Mouse (Mus musculus) stomach, embryonic 16.5 days (tissue): Measurements from ENCODE around the gene Exosc5. TPM values are rescaled to one million over a fixed set of nuclear protein-coding genes. Genes with fewer than 3 reads are reported as not detected.

ENCODE experiments used
- ATAC-seq: fragments of 200-750 bp; cut with Nextera tagmentation; 2 replicates; pipeline ENCODE4 v1.8.0; 2017; ENCODE audit warnings: moderate number of reproducible peaks, moderate TSS enrichment; ENCODE audit not compliant: insufficient read depth, low FRiP score
- H3K27ac ChIP-seq: fragments of 300-500 bp; sonication (generic); 2 replicates; pipeline ENCODE4 v1.5.1; 2014; ENCODE audit warnings: low read length
- H3K27me3 ChIP-seq: fragments of 300-500 bp; sonication (generic); 2 replicates; pipeline ENCODE4 v1.6.1; 2014; ENCODE audit warnings: low read length, control low read depth, mixed read lengths; ENCODE audit not compliant: control insufficient read depth, insufficient read depth
- H3K36me3 ChIP-seq: fragments of 300-500 bp; sonication (generic); 2 replicates; pipeline ENCODE4 v1.6.1; 2014; ENCODE audit warnings: low read length; ENCODE audit not compliant: control insufficient read depth, insufficient read depth
- H3K4me1 ChIP-seq: fragments of 300-500 bp; sonication (generic); 2 replicates; pipeline ENCODE4 v1.6.1; 2014; ENCODE audit warnings: low read length, control low read depth, mixed read lengths; ENCODE audit not compliant: control insufficient read depth, insufficient read depth
- H3K4me2 ChIP-seq: fragments of 300-500 bp; sonication (generic); 2 replicates; pipeline ENCODE4 v1.6.1; 2014; ENCODE audit warnings: low read depth, low read length, mixed read lengths
- H3K4me3 ChIP-seq: fragments of 300-500 bp; sonication (generic); replicated peaks from 2 replicates; pipeline ENCODE4 v1.5.1; 2014; ENCODE audit warnings: mild to moderate bottlenecking, low read length
- H3K9ac ChIP-seq: fragments of 300-500 bp; sonication (generic); 2 replicates; pipeline ENCODE4 v1.6.1; 2014; ENCODE audit warnings: low read length
- H3K9me3 ChIP-seq: fragments of 300-500 bp; sonication (generic); replicated peaks from 2 replicates; pipeline ENCODE4 v1.6.1; 2016; ENCODE audit warnings: low read length, control low read depth; ENCODE audit not compliant: control insufficient read depth
- WGBS: fragments of 180-500 bp; shearing (Covaris S2); extraction: QIAGEN DNeasy Blood & Tissue Kit; methylation state at CpG from one replicate; pipeline ENCODE4 v1.1.7; 2014; 5-methylcytosine and 5-hydroxymethylcytosine counted together
- polyA plus RNA-seq: library from polyadenylated mRNA; unstranded; fragments of >200 nt; fragmentation: Nextera tagmentation; extraction: Ambion mirVana; gene quantifications from 2 replicates; pipeline ENCODE4 v1.2.1, GENCODE M21; 2015

Gene Exosc5
- polyA plus RNA-seq, 1 experiment from 2014 or later = 73.0 TPM

GRCm38 (mm10) chr7:25706578-25707170 lies 47.7 kb downstream of the Exosc5 start:
- no peak overlapping the region for H3K4me3 ChIP-seq
- WGBS = 39% methylated on average over 7 of the region's 7 CpGs
- peak overlapping the region; percentile 53 for H3K27ac ChIP-seq
- H3K27me3 ChIP-seq = no peaks in the 10 kb centered on the region
- no peaks in the 10 kb centered on the region for H3K9me3 ChIP-seq
- H3K4me1 ChIP-seq = peaks cover 46% of the 10 kb centered on the region
- no peak for ATAC-seq
- no peaks in the 10 kb centered on the region for H3K36me3 ChIP-seq
- no peak overlapping the region; the same call in 1 of the 2 replicates for H3K4me2 ChIP-seq
- peak overlapping the region; percentile 33; the same call in 1 of the 2 replicates for H3K9ac ChIP-seq

DNA sequence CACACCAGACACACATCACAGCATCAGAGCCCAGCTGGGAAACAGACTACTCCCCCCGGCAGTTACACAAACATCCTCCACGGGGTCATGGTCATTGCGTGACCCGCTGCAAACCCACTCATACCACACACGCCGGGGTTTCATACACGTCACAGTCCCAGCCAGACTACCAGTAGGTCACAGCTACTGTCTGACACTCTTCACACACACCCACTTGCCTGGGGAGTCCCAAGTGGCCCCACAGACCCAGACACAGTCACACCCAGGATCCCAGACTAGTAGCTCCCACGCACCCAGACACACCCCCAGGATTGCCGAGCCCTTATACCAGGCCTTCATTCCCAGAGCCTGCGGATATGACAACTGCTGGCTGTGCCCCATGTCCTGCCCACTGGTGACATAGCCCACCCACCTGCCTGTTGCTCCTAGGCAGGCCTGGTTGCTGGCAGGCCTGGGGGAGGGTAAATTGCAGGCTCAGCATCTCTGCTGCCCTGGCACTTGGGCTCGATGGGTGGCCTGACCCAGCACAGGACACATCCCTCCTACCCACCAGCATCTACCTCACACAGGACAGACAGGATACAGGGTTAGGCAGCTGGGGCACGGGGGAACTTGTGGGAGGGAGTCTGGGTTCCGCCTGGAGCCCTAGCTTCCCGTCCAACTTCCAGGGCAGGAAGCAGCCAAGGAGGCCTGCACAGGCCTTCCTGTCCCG lies 48.8 kb downstream of the Exosc5 start:
- peaks cover 1% of the 10 kb centered on the region for H3K36me3 ChIP-seq
- peak overlapping the region; percentile 11; the same call in 1 of the 2 replicates for H3K4me2 ChIP-seq
- H3K4me3 ChIP-seq = no peak overlapping the region
- H3K4me1 ChIP-seq = peaks cover 55% of the 10 kb centered on the region
- peak; percentile 4; the same call in 1 of the 2 replicates for ATAC-seq
- H3K9ac ChIP-seq = peak overlapping the region; percentile 41
- no peaks in the 10 kb centered on the region for H3K27me3 ChIP-seq
- peak overlapping the region; percentile 53 for H3K27ac ChIP-seq
- H3K9me3 ChIP-seq = no peaks in the 10 kb centered on the region
- 37% methylated on average over 15 of the region's 15 CpGs for WGBS

DNA sequence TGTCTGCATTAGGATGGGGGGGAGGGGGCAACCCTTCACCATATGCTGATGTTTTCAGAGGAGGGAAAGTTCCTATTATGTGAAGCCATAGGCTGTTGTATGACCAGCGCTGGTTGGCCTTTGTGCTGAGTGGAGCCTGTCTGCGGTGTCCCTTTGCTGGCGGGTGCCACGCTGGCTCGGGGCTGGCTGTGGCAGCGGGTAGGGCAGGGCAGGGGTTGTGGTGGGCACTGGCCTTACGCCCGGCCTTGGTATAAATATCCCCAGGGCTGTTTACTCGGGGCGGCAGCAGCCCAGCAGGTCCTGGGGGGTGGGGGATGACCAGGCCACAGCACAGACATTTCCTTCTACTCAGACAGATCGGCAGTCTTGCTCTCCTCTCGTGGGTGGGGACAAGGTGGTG lies 51.0 kb downstream of the Exosc5 start:
- peaks cover 20% of the 10 kb centered on the region for H3K36me3 ChIP-seq
- no peak overlapping the region for H3K4me2 ChIP-seq
- H3K27me3 ChIP-seq = no peaks in the 10 kb centered on the region
- 16% methylated on average over 12 of the region's 12 CpGs for WGBS
- no peaks in the 10 kb centered on the region for H3K9me3 ChIP-seq
- no peak overlapping the region for H3K4me3 ChIP-seq
- H3K4me1 ChIP-seq = peaks cover 48% of the 10 kb centered on the region
- H3K27ac ChIP-seq = peak overlapping the region; percentile 5; the same call in 1 of the 2 replicates
- peak overlapping the region; percentile 11; the same call in 1 of the 2 replicates for H3K9ac ChIP-seq
- ATAC-seq = no peak

GRCm38 (mm10) chr7:25710519-25711130 lies 51.7 kb downstream of the Exosc5 start:
- peak overlapping the region; percentile 11; the same call in 1 of the 2 replicates for H3K9ac ChIP-seq
- H3K4me3 ChIP-seq = no peak overlapping the region
- H3K9me3 ChIP-seq = no peaks in the 10 kb centered on the region
- H3K27ac ChIP-seq = no peak overlapping the region
- H3K4me2 ChIP-seq = no peak overlapping the region
- peaks cover 43% of the 10 kb centered on the region for H3K4me1 ChIP-seq
- 13% methylated on average over 6 of the region's 7 CpGs for WGBS
- H3K36me3 ChIP-seq = peaks cover 25% of the 10 kb centered on the region
- no peak; the same call in 1 of the 2 replicates for ATAC-seq
- H3K27me3 ChIP-seq = no peaks in the 10 kb centered on the region

- WGBS = 65% methylated on average over 5 of the region's 5 CpGs
- Histone ChIP-seq H3K9ac (no peak overlapping the region), H3K36me3 (peaks cover 30% of the 10 kb centered on the region), H3K9me3 (no peaks in the 10 kb centered on the region), H3K4me1 (peaks cover 37% of the 10 kb centered on the region), H3K4me3 (no peak overlapping the region), H3K27me3 (no peaks in the 10 kb centered on the region), H3K27ac (peak overlapping the region; percentile 2; the same call in 1 of the 2 replicates), H3K4me2 (no peak overlapping the region)
- no peak for ATAC-seq
These were observed 52.2 kb downstream of the Exosc5 start for GRCm38 (mm10) chr7:25711165-25711564.

- no peak overlapping the region for H3K4me2 ChIP-seq
- peaks cover 30% of the 10 kb centered on the region for H3K36me3 ChIP-seq
- H3K9me3 ChIP-seq = no peaks in the 10 kb centered on the region
- peak; percentile 44; the same call in 1 of the 2 replicates for ATAC-seq
- H3K27ac ChIP-seq = peak overlapping the region; percentile 39; the same call in 1 of the 2 replicates
- H3K4me1 ChIP-seq = peaks cover 31% of the 10 kb centered on the region
- no peak overlapping the region; the same call in 1 of the 2 replicates for H3K9ac ChIP-seq
- no peaks in the 10 kb centered on the region for H3K27me3 ChIP-seq
- no peak overlapping the region for H3K4me3 ChIP-seq
- WGBS = 21% methylated on average over 7 of the region's 7 CpGs
These were observed 52.8 kb downstream of the Exosc5 start for GRCm38 (mm10) chr7:25711731-25712197.

DNA sequence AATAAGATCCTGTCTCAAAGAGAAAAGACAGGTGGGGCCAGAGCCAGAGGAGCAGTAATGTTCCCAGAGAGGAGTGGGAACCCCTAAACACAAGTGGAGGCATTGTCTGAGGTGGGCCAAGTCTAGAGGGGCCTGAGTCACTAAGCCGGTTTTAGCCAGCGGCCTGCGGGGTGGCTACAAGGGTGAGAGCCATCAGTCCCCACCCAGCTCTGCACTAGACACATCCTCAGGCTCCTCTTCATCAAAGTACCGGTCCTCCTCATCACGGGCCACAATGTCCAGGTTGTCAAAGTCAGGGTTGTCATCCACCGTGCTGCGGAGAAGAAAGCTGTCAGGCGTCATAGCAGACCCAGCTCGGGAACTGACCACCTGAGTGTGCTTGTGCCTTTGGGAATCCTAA lies 53.8 kb downstream of the Exosc5 start:
- Histone ChIP-seq H3K4me3 (no peak overlapping the region), H3K36me3 (peaks cover 30% of the 10 kb centered on the region), H3K4me2 (no peak overlapping the region), H3K9me3 (no peaks in the 10 kb centered on the region), H3K27ac (no peak overlapping the region), H3K4me1 (peaks cover 26% of the 10 kb centered on the region), H3K27me3 (no peaks in the 10 kb centered on the region), H3K9ac (no peak overlapping the region)
- no peak for ATAC-seq
- WGBS = 84% methylated on average over 9 of the region's 9 CpGs

- H3K9me3 ChIP-seq = no peaks in the 10 kb centered on the region
- no peak overlapping the region for H3K27ac ChIP-seq
- H3K36me3 ChIP-seq = peaks cover 30% of the 10 kb centered on the region
- WGBS = 96% methylated on average over 8 of the region's 8 CpGs
- no peak overlapping the region for H3K4me2 ChIP-seq
- no peak overlapping the region for H3K9ac ChIP-seq
- H3K4me3 ChIP-seq = no peak overlapping the region
- no peaks in the 10 kb centered on the region for H3K27me3 ChIP-seq
- peaks cover 31% of the 10 kb centered on the region for H3K4me1 ChIP-seq
- no peak for ATAC-seq
These were observed 55.6 kb downstream of the Exosc5 start for GRCm38 (mm10) chr7:25714581-25714980.
